Mouse (Mus musculus): ENCODE data around the gene Smurf2.
A peak's percentile ranks its signal among the peaks of the same experiment; 100 is the strongest.

Smurf2 gene

GRCm38 (mm10) chr11:106905707-106906106 lies 14.8 kb downstream of the Smurf2 start:
- DNase-seq = no peak

- DNase-seq = no peak
Observed at GRCm38 (mm10) chr11:106899804-106900203, 20.7 kb downstream of the Smurf2 start.

GRCm38 (mm10) chr11:106896561-106897168 lies 23.9 kb downstream of the Smurf2 start:
- DNase-seq = no peak

- DNase-seq = no peak
Observed at GRCm38 (mm10) chr11:106883656-106884055, 36.9 kb downstream of the Smurf2 start.

GRCm38 (mm10) chr11:106872650-106873049 lies 47.9 kb downstream of the Smurf2 start:
- no peak for DNase-seq

- no peak for DNase-seq
Observed at GRCm38 (mm10) chr11:106851438-106851837, 69.1 kb downstream of the Smurf2 start.

GRCm38 (mm10) chr11:106842002-106842401 lies 78.5 kb downstream of the Smurf2 start:
- no peak for DNase-seq

- DNase-seq = no peak
Observed at GRCm38 (mm10) chr11:106828079-106828478, 92.4 kb downstream of the Smurf2 start.

- no peak for DNase-seq
Observed at GRCm38 (mm10) chr11:106824403-106824802, 96.1 kb downstream of the Smurf2 start.

- DNase-seq = peak; percentile 13
Observed at GRCm38 (mm10) chr11:106823741-106824140, 96.8 kb downstream of the Smurf2 start.

- DNase-seq = peak; percentile 80
Observed at GRCm38 (mm10) chr11:106822911-106823310, 97.6 kb downstream of the Smurf2 start.

GRCm38 (mm10) chr11:106822491-106822890 lies 98.0 kb downstream of the Smurf2 start:
- DNase-seq = no peak

GRCm38 (mm10) chr11:106821397-106821796 lies 99.1 kb downstream of the Smurf2 start:
- DNase-seq = no peak

- DNase-seq = peak; percentile 36
Observed at GRCm38 (mm10) chr11:106820972-106821371, 99.5 kb downstream of the Smurf2 start.

- peak; percentile 8 for DNase-seq
Observed at GRCm38 (mm10) chr11:106820252-106820651, 100.3 kb downstream of the Smurf2 start.

- DNase-seq = no peak
Observed at GRCm38 (mm10) chr11:106819595-106819994, 100.9 kb downstream of the Smurf2 start.

- DNase-seq = peak; percentile 38
Observed at GRCm38 (mm10) chr11:106818341-106818740, 102.2 kb downstream of the Smurf2 start.

GRCm38 (mm10) chr11:106817808-106818207 lies 102.7 kb downstream of the Smurf2 start:
- DNase-seq = no peak

- DNase-seq = peak; percentile 19
Observed at GRCm38 (mm10) chr11:106817156-106817555, 103.4 kb downstream of the Smurf2 start.

- no peak for DNase-seq
Observed at GRCm38 (mm10) chr11:106816316-106816715, 104.2 kb downstream of the Smurf2 start.

GRCm38 (mm10) chr11:106815761-106816160 lies 104.8 kb downstream of the Smurf2 start:
- no peak for DNase-seq

GRCm38 (mm10) chr11:106815331-106815730 lies 105.2 kb downstream of the Smurf2 start:
- no peak for DNase-seq

GRCm38 (mm10) chr11:106814601-106815320 lies 105.8 kb downstream of the Smurf2 start:
- peak; percentile 32 for DNase-seq

GRCm38 (mm10) chr11:106812410-106813136 lies 107.9 kb downstream of the Smurf2 start:
- DNase-seq = no peak
